Mouse (Mus musculus) frontal cortex, adult (tissue): ENCODE data around the gene Gm14226.
"Not testable (repeated sequence)": the region's sequence is repeated elsewhere in the genome, so short reads cannot be mapped to it uniquely, and the experiment has no call there.

Experiments used
- ATAC-seq: cut with Nextera tagmentation; 2 replicates; pipeline ENCODE4 v1.9.2; 2017; ENCODE audit warnings: mild to moderate bottlenecking, moderate library complexity, mixed read lengths; ENCODE audit not compliant: low TSS enrichment

The Gm14226 gene

GRCm38 (mm10) chr2:155018251-155018755 is at the start of gene Gm14226:
TSS of gene Gm14226 (plus strand) at chr2:155018266.
- ATAC-seq, result not testable (repeated sequence)

- ATAC-seq, result not testable (repeated sequence)
Measured at GRCm38 (mm10) chr2:154969740-154970397, 48.2 kb upstream of the Gm14226 start.

- peak; percentile 65 for ATAC-seq
Measured at GRCm38 (mm10) chr2:154971919-154972692, 46.0 kb upstream of the Gm14226 start.

GRCm38 (mm10) chr2:154972981-154973380 is 45.1 kb upstream of the Gm14226 start:
- no peak for ATAC-seq

- no peak for ATAC-seq
Measured at GRCm38 (mm10) chr2:154986609-154987008, 31.5 kb upstream of the Gm14226 start.

GRCm38 (mm10) chr2:154991411-154991810 is 26.7 kb upstream of the Gm14226 start:
- no peak for ATAC-seq

GRCm38 (mm10) chr2:154992083-154992482 is 26.0 kb upstream of the Gm14226 start:
- ATAC-seq, result no peak

- ATAC-seq, result no peak
Measured at GRCm38 (mm10) chr2:155005491-155005890, 12.6 kb upstream of the Gm14226 start.

GRCm38 (mm10) chr2:155011086-155011656 is 6.9 kb upstream of the Gm14226 start:
- no peak for ATAC-seq

- ATAC-seq, result no peak
Measured at GRCm38 (mm10) chr2:155012991-155013390, 5.1 kb upstream of the Gm14226 start.

- not testable (repeated sequence) for ATAC-seq
Measured at GRCm38 (mm10) chr2:155016751-155017150, 1.3 kb upstream of the Gm14226 start.

GRCm38 (mm10) chr2:155018762-155019641 is 936 bp downstream of the Gm14226 start:
- ATAC-seq, result peak; percentile 94

- peak; percentile 74 for ATAC-seq
Measured at GRCm38 (mm10) chr2:155019673-155020072, 1.6 kb downstream of the Gm14226 start.

- ATAC-seq, result not testable (repeated sequence)
Measured at GRCm38 (mm10) chr2:155020247-155020826, 2.3 kb downstream of the Gm14226 start.

- ATAC-seq, result no peak
Measured at GRCm38 (mm10) chr2:155030831-155031230, 12.8 kb downstream of the Gm14226 start.

GRCm38 (mm10) chr2:155032938-155033710 is 15.1 kb downstream of the Gm14226 start:
- no peak for ATAC-seq

- ATAC-seq, result no peak
Measured at GRCm38 (mm10) chr2:155039956-155040355, 21.9 kb downstream of the Gm14226 start.

GRCm38 (mm10) chr2:155044542-155044941 is 26.5 kb downstream of the Gm14226 start:
- no peak for ATAC-seq

GRCm38 (mm10) chr2:155045075-155045474 is 27.0 kb downstream of the Gm14226 start:
- no peak for ATAC-seq

GRCm38 (mm10) chr2:155046803-155047202 is 28.7 kb downstream of the Gm14226 start:
- ATAC-seq, result no peak
